Mouse (Mus musculus) cerebellum, adult 11-12 months (tissue): ENCODE data around the gene Madd.
"Not testable (repeated sequence)": the region's sequence is repeated elsewhere in the genome, so short reads cannot be mapped to it uniquely, and the experiment has no call there.

Source experiments
- DNase-seq: peaks from one replicate; pipeline ENCODE4 v3.0.0; 2022

Madd gene

GRCm38 (mm10) chr2:91121011-91121410 lies 62.6 kb downstream of the Madd start:
- DNase-seq = no peak

- DNase-seq = peak; percentile 69
These were observed 63.4 kb downstream of the Madd start for GRCm38 (mm10) chr2:91120261-91120671.

- peak; percentile 98 for DNase-seq
These were observed 64.1 kb downstream of the Madd start for GRCm38 (mm10) chr2:91119551-91119950.

- peak; percentile 90 for DNase-seq
These were observed 64.6 kb downstream of the Madd start for GRCm38 (mm10) chr2:91119061-91119460.

- peak; percentile 74 for DNase-seq
These were observed 65.0 kb downstream of the Madd start for GRCm38 (mm10) chr2:91118647-91119046.

DNA sequence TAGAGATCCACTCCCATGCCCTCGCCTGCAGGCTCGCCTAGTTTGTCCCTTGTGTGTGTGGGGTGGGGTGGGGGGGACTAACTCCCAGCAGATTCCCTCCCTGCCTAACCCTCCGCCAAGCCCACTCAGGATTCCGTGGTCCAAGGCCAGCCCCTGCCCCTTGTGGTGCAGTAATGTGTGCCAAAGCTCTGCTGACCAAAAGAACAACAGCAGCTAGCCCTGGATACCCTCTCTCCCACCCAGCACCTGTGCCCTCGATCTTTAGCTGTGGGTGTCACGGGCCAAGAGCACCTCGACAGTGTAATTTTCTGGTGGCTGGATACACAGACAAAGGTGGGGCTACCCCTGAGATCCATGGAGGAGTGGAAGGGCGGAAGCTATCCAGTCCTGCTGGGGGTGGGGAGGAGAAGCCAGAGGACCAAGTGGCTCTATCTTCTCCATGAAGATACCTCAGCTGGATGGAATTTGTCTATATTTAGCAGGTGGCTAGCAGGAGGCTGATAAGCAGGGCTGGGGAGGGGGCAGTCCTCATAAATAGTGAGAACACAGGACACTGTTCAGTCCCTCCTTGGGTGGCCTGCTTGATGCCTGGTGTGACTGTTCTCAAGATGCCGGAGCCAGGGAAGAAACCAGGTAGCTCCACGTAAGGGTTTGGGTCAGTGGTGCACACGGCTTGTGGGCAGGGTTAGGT lies 65.9 kb downstream of the Madd start, which contains the start of gene Mybpc3:
Gene Mybpc3, plus strand, starts transcription at position 560 of the 691 bp plus-strand sequence.
- no peak for DNase-seq

DNA sequence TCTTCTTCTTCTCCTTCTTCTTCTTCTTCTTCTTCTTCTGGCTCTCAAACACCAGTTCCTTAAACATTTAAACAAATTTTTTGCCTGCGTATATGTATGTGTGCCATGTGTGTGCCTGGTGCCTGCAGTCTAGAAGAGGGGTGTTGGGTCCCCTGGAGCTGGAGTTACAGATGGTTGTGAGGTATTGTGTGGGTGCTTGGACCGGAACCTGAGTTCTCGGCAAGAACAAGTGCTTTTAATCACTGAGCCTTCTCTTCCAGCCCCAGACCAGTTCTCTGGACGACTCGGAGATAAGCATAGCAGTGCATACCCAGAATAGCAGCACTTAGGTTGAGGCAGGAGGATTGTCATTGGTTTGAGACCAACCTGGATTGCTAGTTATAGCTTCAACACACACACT lies 66.8 kb downstream of the Madd start:
- DNase-seq = no peak

GRCm38 (mm10) chr2:91115578-91115970 lies 68.1 kb downstream of the Madd start:
- DNase-seq = peak; percentile 29

DNA sequence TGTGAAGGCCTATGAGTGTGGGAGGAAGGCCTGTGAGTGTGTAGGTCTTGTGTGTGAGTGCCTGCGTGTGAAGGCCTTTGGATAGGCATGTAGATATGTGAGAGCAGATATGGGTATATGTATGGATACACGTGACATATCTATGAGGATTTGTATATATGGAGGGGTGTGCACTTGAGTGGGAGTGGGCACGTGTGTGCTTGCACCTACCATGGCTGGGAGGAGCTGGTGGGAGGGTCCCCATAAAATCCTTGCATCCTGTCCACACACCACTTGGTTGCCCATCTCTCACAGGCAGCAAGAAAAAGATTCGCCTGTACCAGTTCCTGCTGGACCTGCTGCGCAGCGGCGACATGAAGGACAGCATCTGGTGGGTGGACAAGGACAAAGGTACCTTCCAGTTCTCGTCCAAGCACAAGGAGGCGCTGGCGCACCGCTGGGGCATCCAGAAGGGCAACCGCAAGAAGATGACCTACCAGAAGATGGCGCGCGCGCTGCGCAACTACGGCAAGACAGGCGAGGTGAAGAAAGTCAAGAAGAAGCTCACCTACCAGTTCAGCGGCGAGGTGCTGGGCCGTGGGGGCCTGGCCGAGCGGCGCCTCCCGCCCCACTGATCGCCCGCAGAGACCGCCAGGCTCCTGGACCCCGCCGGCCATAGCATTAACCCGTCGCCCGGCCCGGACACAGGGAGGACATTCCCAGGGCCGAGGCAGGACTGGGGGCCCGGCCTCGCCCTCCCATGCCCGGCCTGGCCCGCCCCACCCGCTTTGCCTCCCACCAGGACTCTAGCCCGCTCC lies 68.7 kb downstream of the Madd start:
- peak; percentile 95 for DNase-seq

DNA sequence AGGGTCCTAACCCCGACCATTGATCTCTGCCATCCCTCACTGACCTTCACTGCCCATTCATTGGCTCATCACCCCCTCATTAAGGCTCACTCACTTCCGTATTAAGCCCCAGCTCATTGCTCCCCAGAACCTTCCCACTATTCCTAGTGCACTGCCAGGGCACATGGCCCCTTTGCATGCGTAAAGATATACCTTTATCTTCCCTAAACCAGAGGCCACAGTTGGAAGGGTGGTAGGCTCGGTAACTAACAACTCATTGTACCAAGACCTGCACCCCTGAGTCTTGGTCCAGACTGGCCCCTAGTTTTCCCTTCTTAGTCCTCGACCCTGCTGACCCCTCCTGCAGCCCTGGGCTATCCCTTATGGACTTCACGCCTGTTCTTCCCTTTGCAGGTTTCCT lies 69.8 kb downstream of the Madd start:
- no peak for DNase-seq

DNA sequence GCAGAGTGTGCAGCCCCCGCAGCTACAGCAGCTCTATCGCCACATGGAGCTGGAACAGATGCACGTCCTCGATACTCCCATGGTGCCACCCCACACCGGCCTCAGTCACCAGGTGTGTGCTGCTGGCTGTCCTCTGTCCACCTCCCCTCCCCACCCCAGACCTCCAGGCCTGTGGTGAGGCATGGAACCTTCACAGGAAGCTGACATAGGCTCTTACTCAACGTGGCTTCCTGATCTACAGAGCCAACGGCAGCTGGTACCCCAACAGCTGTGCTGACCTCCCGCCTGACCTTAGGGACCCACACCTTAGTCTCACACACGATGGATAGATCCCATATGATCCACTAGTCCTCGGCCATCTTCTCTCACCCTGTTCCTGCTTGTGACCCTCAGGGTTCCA lies 70.3 kb downstream of the Madd start:
- DNase-seq = no peak

DNA sequence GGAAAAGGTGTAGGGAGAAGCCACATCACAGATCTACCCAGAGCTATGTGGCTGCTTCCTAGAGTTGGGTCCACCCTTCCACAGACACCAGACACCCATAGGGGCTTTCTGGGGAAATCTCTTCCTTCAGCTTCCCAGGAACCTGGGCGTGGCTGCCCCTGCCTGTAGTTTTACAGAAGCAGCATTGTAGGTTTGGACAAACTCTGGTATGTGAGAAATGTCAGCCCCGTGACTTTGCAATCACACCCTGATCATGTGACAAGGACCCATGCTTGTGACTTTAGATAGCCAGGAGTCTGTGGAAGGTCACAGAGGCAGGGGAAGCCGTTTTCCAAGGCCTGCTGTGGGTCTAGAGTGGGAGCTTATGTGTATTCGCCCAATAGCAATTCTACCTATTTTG lies 71.1 kb downstream of the Madd start:
- DNase-seq = no peak

DNA sequence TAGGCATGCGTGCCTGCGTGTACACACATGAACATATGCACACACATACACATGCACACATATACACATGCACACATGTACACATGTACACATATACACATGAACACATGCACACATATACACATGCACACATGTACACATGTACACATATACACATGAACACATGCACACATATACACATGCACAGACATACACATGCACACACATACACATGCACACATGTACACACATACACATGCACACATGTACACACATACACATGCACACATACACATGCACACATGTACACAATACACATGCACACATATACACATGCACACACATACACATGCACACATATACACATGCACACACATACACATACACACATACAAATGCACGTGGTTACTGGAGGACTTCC lies 71.8 kb downstream of the Madd start:
- DNase-seq = not testable (repeated sequence)

DNA sequence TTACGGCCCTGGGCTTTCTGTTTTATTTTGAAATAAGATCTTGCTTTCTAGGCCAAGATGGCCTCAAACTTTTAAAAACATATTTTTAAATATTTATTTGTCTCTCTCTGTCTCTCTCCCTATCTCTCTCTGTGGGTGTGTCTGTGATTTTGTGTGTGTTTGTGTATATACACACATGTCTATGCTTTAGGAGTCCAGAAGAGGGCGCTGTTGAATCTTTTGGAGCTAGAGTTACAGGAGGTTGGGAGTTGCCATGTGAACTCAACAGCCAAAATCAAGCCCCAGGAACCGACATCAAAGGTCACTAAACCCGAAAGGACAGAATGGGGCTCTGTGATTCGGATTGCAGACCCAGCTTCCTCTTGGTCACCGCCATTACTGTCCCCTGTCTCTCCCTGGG lies 73.2 kb downstream of the Madd start:
- DNase-seq = no peak

DNA sequence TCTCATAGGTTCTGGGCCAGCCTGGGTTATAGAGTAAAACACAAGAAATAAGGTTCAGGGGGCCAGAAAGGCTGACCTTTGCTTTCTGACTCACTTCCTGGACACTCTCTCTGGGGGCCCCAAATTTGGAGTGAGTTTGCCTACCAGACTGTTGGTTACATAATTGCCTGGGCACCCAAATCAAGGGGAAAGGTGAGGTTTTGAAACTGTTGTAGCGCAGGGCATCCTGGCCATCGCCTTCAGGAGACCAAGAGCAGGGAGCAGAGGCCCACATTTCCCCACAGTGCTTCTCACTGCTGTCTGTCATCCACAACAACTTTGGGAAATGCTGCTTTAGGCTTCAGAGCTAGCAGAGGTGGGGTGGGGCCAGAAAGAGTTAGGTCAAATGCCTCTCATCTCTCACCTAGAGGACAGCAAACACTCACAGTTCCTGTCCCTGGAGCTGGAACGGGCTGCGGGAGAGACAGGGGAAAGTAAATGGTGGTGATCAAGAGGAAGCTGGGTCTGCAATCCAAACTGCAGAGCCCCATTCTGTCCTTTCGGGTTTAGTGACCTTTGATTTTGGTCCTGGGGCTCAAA lies 73.7 kb downstream of the Madd start:
- no peak for DNase-seq

- no peak for DNase-seq
These were observed 74.4 kb downstream of the Madd start for GRCm38 (mm10) chr2:91109241-91109640.

DNA sequence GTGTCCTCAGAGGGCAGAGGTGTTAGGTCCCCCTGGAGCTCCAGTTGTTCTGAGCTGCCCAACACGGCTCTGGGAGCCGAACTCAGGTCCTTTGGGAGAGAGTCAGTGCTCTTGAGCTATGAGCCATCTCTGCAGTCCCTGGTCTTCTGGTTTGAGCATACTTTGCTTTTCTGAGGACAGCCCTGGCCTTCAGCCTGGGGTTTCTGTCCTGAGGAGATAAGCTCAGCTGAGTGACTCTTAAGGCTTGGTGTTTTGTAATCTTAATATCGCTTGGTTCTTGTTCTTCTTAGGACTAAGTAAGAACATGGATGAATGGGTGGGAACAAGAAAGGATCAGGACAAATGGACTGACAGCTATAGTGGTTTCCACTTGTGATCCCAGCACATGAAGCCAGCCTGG lies 75.5 kb downstream of the Madd start:
- no peak for DNase-seq

GRCm38 (mm10) chr2:91101124-91101740 lies 82.4 kb downstream of the Madd start:
- peak; percentile 81 for DNase-seq

- DNase-seq = no peak
These were observed 85.5 kb downstream of the Madd start for GRCm38 (mm10) chr2:91098156-91098555.

GRCm38 (mm10) chr2:91097015-91097414 lies 86.6 kb downstream of the Madd start:
- no peak for DNase-seq

DNA sequence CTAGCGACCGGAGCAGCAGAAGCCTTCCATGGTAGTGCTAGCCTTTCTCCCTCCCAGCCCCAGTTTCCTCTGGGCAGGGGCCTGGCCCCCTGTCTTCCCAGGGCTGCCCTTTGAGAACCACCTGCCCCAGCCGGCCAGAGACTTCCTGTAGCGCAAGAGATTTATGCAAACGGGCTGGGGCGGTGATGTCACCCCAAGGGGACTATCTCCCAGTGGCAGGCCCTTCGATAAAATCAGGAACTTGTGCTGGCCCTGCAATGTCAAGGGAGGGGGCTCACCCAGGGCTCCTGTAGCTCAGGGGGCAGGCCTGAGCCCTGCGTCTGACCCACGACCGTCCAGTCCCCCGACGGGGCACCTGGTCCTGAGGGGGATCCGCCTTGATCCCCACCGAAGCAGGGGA lies 87.1 kb downstream of the Madd start:
- DNase-seq = no peak

- no peak for DNase-seq
These were observed 92.8 kb downstream of the Madd start for GRCm38 (mm10) chr2:91090827-91091226.

- no peak for DNase-seq
These were observed 93.4 kb downstream of the Madd start for GRCm38 (mm10) chr2:91090208-91090607.

DNA sequence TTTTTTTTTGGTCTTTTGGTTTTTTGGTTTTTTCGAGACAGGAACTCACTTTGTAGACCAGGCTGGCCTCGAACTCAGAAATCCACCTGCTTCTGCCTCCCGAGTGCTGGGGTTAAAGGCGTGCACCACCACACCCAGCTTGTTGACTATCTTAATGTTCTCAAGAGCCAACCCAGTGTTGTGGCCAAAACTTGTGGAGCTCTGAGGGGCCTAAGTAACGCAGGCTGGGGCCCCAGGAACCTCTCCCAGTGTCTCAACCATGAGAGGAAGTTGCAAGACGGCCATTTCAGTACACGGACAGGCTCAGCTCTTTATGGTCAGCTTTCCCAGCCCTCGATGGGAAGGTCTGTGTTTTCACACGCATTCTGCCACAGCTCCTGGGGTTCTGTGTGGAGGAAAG lies 94.7 kb downstream of the Madd start:
- DNase-seq = no peak
